ENCODE assay signal across 12 mouse cellular contexts in the genomic region with DNA sequence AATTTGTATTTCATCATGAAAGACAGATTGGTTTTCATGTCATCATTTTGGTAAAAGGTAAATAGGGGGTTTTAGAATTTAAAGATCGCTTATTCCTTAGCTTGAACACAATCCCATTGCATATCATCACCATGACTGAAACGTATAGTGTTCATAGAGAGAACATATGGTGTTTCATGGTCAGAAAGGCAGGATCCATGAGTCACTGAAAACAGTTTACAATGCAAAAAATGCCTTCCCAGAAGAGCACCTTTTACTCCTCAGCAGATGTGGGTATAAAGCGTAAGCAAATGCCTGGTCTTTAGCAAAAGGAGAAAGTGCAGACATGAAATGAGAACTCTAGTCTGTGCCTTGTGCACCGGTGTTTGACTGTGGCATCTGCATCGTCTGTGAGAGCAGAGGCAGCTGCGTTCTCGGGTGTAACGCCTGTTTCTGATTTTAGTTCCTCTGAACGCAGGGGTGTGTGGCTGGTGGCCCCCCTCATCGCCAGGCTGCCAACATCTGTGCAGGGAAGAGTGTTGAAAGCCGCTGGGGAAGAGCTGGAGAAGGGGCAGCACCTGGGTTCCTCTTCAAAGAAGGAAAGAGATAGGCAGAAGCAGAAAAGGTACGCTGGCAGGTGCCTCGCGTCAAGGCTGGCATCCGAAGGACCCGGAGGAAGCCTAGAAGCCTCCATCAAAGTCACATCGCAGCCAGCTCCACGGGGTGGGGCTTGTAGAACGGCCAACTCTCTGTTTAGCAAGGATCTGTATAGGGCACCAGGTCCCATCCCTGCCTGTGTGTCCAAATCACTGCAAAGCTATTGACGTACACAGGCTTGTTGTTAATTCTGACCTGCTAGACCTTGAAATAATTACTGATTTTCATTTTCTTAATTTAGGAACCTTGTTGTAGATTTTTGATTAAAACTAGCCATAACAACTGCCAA. TPM values are rescaled to one million over a fixed set of nuclear protein-coding genes. Genes with fewer than 3 reads are reported as not detected.
A peak's percentile ranks its signal among the peaks of the same experiment; 100 is the strongest.
DNase-seq lines count a peak whose midpoint lies in the region; ATAC-seq lines count a peak whose summit lies in the region.
"Had no signal": no experiment of that assay in that cellular context is flagged by ENCODE, and none has a peak within 500 bp of the region (broad histone marks: within the 10 kb centered on the region; RNA-seq: fewer than 3 reads in every experiment).

No protein-coding gene starts in this region.

- no peak overlapping the region for H3K4me3 ChIP-seq in limb, embryonic 10.5 days
- H3K4me3 ChIP-seq: stomach, embryonic 15.5 days had no signal

- 69% methylated on average over 20 of the region's 20 CpGs for WGBS in limb, embryonic 10.5 days

- H3K4me1 ChIP-seq in limb, embryonic 10.5 days, result peaks cover 38% of the 10 kb centered on the region
- H3K4me1 ChIP-seq: stomach, embryonic 15.5 days had no signal

- no peaks in the 10 kb centered on the region for H3K9me3 ChIP-seq in limb, embryonic 10.5 days (replicated peaks)
- H3K9me3 ChIP-seq: stomach, embryonic 15.5 days had no signal

- H3K27me3 ChIP-seq in limb, embryonic 10.5 days (ENCODE audit: low read depth, poor library complexity, severe bottlenecking), result no peaks in the 10 kb centered on the region
- H3K27me3 ChIP-seq in splenic B cell, adult 2 months (ENCODE audit: control insufficient read depth, insufficient read depth, low read length, poor library complexity, severe bottlenecking), result no peaks in the 10 kb centered on the region
- H3K27me3 ChIP-seq: stomach, embryonic 15.5 days had no signal

- ATAC-seq in frontal cortex, adult (ENCODE audit: low TSS enrichment), result peak; percentile 60

- H3K36me3 ChIP-seq in limb, embryonic 10.5 days, result no peaks in the 10 kb centered on the region
- no peaks in the 10 kb centered on the region for H3K36me3 ChIP-seq in splenic B cell, adult 2 months (ENCODE audit: control insufficient read depth, insufficient read depth, low read length, poor library complexity, severe bottlenecking)
- H3K36me3 ChIP-seq: stomach, embryonic 15.5 days had no signal

- DNase-seq in frontal cortex, postnatal 10 days (ENCODE audit: low spot score in 2 of 2), result no peak
- peak; percentile 8 to 30 for DNase-seq in CD8-positive naive resting alpha-beta T cell, adult 2 months (ENCODE audit: low read depth in 2 of 2, low spot score in 2 of 2)
- peak; percentile 45 for DNase-seq in limb, embryonic 10.5 days (ENCODE audit: low spot score)
- peak; percentile 62 for DNase-seq in splenic B cell, adult 2 months (ENCODE audit: low read depth, low spot score)
- DNase-seq in kidney, postnatal 25 days, result no peak
- no peak for DNase-seq in heart, adult 18-20 months
- no peak for DNase-seq in retina, postnatal 1 day
- DNase-seq: adrenal gland, postnatal 36 days had no signal

- H3K27ac ChIP-seq in limb, embryonic 10.5 days, result peak overlapping the region; percentile 56; the same call in 1 of the 2 replicates
- H3K27ac ChIP-seq: kidney, postnatal 0 days; stomach, embryonic 15.5 days had no signal

RNA-seq across cellular contexts. Expression of a gene that starts 4.7 kb away (rescaled TPM):
- 0.06 and 0.40 TPM in 2 replicates for polyA plus RNA-seq in limb, embryonic 10.5 days (2016; fragmentation: Nextera tagmentation; extraction: Ambion mirVana)
- total RNA-seq in heart, adult 18-20 months (2021), result 1 to 10 TPM; 1.9 to 3.1 TPM
- total RNA-seq: MEL had no signal

RNA-seq across cellular contexts. Expression of a gene that starts 47.3 kb away (rescaled TPM):
- 0.25 and 0.30 TPM in 2 replicates for polyA plus RNA-seq in limb, embryonic 10.5 days (2016; fragmentation: Nextera tagmentation; extraction: Ambion mirVana)
- 1 to 10 TPM in 1 of 2 experiments, under 1 TPM in 1; 0.60 to 1.1 TPM for total RNA-seq in heart, adult 18-20 months (2021)
- total RNA-seq: MEL had no signal

Comparison
In these comparisons a context has a peak if more than half of its experiments do, and no peak if none do; other contexts are left out.
1. DNase-seq: peak in CD8-positive naive resting alpha-beta T cell, adult 2 months (2 of 2), limb, embryonic 10.5 days (single experiment) and splenic B cell, adult 2 months (single experiment); none in frontal cortex, postnatal 10 days (0 of 2), kidney, postnatal 25 days (0 of 2), heart, adult 18-20 months (0 of 2) and retina, postnatal 1 day (single experiment).